Mouse (Mus musculus): ENCODE measurements around the gene Cmpk1.

- TF ChIP-seq POLR2A (IDR thresholded peaks at IDR 0.05; ENCODE audit: control insufficient read depth, extremely low read depth, insufficient read depth, low read length, poor library complexity) (no peak), CTCF (IDR thresholded peaks at IDR 0.05; ENCODE audit: borderline replicate concordance, control insufficient read depth, extremely low read depth, insufficient read depth, low read length, poor library complexity) (no peak)
Measured at GRCm38 (mm10) chr4:114945021-114945420, 42.0 kb downstream of the Cmpk1 start.
